Mouse (Mus musculus) bone marrow, adult 2 months (tissue): ENCODE results near the gene Cant1.

ENCODE experiments used
- CTCF ChIP-seq: fragments of 200-500 bp; IDR thresholded peaks from 2 replicates; pipeline ENCODE4 v1.5.1; 2011; ENCODE audit warnings: low read length, control low read depth; ENCODE audit not compliant: control insufficient read depth, insufficient read depth
- POLR2A ChIP-seq: fragments of 200-500 bp; IDR thresholded peaks from 2 replicates; pipeline ENCODE4 v1.6.1; 2011; ENCODE audit warnings: low read depth, mild to moderate bottlenecking, control low read depth, low read length, borderline replicate concordance; ENCODE audit not compliant: control insufficient read depth

DNA sequence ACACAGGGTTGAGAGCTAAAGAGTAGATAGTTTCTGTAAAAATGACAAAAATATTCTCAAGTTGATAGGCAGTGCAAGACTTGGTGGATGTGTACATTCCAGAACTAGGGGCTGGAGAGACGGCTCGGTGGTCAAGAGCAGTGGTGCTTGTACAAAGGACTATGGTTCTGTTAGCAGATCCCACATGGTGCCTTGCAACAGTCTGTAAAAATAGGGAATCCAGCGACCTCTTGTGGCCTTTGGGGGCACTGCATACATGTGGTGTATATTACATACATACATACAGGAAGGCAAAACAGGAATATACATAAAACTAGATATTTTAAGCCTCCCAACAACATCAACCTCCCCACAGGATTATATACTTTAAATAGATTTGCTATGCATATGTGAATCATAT, 50.6 kb downstream of the Cant1 start:
- peak; percentile 26; the same call in 1 of the 2 replicates for TF ChIP-seq CTCF
- TF ChIP-seq POLR2A, result no peak
